Mouse (Mus musculus): ENCODE measurements around the gene Fanci. TPM values are rescaled to one million over a fixed set of nuclear protein-coding genes. Genes with fewer than 3 reads are reported as not detected.

Gene Fanci
- total RNA-seq, 2 experiments from 2014 or later = 0.63 to 0.99 TPM

Other genes with a start within 250 kb of the Fanci start
- gene Mfge8, start 242.9 kb upstream of the Fanci start, total RNA-seq (2021) = 100 to 1,000 TPM; 283 to 302 TPM
- 1,000 to 10,000 TPM; 1,294 to 1,382 TPM for gene Abhd2, start 118.7 kb upstream of the Fanci start, total RNA-seq (2021)
- not detected for gene Rlbp1, start 4.9 kb upstream of the Fanci start, total RNA-seq (2021)
- 10 to 100 TPM; 68.5 to 77.7 TPM for gene Polg, start 74.4 kb downstream of the Fanci start, total RNA-seq (2021)
- 10 to 100 TPM; 16.5 to 56.2 TPM for gene Rhcg, start 225.7 kb downstream of the Fanci start, total RNA-seq (2021)

Data from adrenal gland, postnatal 36 days (tissue).